Mouse (Mus musculus): Measurements from ENCODE around the gene Ano5. TPM values are rescaled to one million over a fixed set of nuclear protein-coding genes. Genes with fewer than 3 reads are reported as not detected.

Gene Ano5
- 4.8 TPM for polyA plus RNA-seq (2014; fragmentation: Illumina TruSeq; extraction: RNeasy Lipid Tissue Mini Kit (QIAGEN cat#74804); ENCODE audit: low read depth, low replicate concordance)

DNA sequence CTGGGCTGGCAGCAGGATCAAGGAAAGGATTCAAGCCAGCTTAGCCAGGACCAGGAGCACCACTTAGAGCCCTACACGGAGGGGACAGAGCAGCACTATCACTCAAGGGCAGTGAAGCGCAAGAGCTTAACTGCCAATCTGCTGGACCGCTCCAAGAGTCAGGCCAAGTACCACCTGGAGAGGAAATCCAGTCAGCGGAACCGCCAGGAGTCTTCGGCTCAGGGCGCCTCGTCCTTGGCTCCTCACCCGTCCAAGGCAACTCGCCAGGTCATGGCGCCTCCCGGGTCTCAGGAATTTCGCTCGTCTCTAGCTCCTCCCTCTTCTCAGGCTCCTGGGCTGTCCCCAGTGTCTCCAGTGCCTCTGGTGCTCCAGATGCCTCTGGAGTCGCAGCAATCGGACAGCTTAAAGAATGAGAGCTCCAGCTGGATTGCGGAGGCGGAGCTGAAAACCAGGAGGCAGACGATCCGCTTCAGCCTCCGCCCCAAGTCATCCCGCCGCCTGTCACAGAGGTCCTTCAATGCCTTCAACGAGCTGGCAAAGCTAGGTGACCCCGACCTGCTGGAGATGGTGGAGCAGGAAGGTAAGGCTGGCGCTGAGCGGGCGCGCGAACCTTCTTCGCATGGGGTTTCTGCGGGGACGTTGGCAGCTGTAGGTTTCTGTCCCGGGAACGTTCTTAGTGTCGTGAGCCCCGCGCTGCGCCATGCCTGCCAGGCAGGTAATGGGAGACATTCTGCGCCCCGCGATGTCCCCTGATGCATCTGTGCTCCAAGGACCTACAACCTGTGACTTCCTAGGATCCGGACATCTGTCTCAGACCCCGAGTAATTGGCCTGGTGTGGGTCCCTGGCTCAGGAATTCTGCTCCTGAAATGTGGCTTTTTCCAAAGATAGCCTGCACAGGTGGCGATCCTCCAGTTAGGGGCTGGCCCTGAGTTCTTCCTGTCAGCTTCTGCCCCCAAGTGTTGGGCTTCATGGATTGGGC lies at the start of gene Ano5:
Gene Ano5 (plus strand): TSS at position 359 of the 981 bp plus-strand sequence.

DNA sequence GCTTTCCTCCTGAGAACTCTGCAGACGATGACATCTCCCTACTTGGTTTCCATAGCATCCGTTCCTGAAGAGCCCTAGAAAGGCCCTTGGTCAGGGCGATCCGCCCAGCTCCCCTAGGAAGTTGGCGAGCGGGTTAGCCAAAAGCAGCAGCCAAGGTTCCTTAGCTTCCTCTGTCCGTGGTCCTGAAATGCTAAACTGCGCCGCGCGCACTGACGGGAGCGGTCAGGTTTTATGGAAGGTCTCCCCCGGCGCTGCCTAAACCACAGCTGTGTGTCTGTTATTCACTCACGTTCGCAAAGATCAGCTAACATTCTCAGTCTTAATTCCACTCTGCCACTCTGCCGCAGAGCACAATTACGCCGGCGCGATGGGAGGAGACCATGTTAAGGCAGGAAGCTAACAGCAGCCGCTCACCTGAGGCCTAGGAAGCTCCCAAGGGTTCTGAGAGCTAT lies 110.9 kb downstream of the Ano5 start, which contains the start of gene Slc17a6:
Gene Slc17a6 (plus strand): TSS at position 313 of the 452 bp plus-strand sequence.

Other genes with a start within 250 kb of the Ano5 start
- gene Slc17a6, start 111.0 kb downstream of the Ano5 start, polyA plus RNA-seq (2014; fragmentation: Illumina TruSeq; extraction: RNeasy Lipid Tissue Mini Kit (QIAGEN cat#74804); ENCODE audit: low read depth, low replicate concordance) = 2.5 TPM